In the genomic region with DNA sequence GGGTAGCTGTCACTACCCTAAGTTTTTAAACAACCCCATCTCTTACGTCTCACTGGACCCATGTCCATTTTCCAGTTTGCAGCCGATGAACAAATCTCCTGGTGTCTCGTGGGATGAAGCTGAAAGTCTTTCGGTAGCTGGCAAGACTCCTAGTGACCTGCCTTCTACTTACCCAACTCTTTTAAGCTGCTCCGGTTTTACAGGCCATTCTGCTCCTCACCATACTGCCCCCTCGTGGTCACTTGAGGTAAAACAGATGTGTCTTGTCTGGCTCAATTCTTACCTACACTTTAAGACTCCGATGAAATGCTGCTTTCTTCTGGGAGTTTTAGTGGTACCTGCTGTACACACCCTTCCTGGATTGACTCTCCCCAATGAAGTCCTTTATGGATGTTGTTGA, we compare ENCODE assay signal across 9 mouse cellular contexts. TPM values are rescaled to one million over a fixed set of nuclear protein-coding genes. Genes with fewer than 3 reads are reported as not detected.
A peak's percentile ranks its signal among the peaks of the same experiment; 100 is the strongest.
DNase-seq lines count a peak whose midpoint lies in the region; ATAC-seq and TF ChIP-seq lines count a peak whose summit lies in the region.
"Had no signal": no experiment of that assay in that cellular context is flagged by ENCODE, and none has a peak within 500 bp of the region (broad histone marks: within the 10 kb centered on the region; RNA-seq: fewer than 3 reads in every experiment).

No protein-coding gene starts in this region.

- no peaks in the 10 kb centered on the region for H3K36me3 ChIP-seq in heart, postnatal 0 days (replicated peaks; ENCODE audit: control insufficient read depth, insufficient read depth, low read length)
- no peaks in the 10 kb centered on the region for H3K36me3 ChIP-seq in heart, embryonic 11.5 days (ENCODE audit: control insufficient read depth, insufficient read depth, low read length)
- H3K36me3 ChIP-seq in midbrain, postnatal 0 days (ENCODE audit: insufficient read depth, low read length): no peaks in the 10 kb centered on the region
- H3K36me3 ChIP-seq: midbrain, embryonic 12.5 days had no signal

- ATAC-seq in heart, postnatal 0 days (ENCODE audit: insufficient read depth, low read depth): no peak
- ATAC-seq in heart, embryonic 11.5 days (replicated peaks; ENCODE audit: insufficient number of reproducible peaks, low FRiP score, low TSS enrichment): no peak
- no peak for ATAC-seq in midbrain, postnatal 0 days (ENCODE audit: low FRiP score)

- 26% methylated on average over 7 of the region's 7 CpGs for WGBS in heart, postnatal 0 days
- 33% methylated on average over 7 of the region's 7 CpGs for WGBS in heart, embryonic 11.5 days (ENCODE audit: insufficient replicate concordance)
- whole genome bisulfite sequencing in midbrain, postnatal 0 days: 27% methylated on average over 7 of the region's 7 CpGs

- H3K4me1 ChIP-seq in heart, postnatal 0 days (ENCODE audit: control insufficient read depth, insufficient read depth): no peaks in the 10 kb centered on the region
- H3K4me1 ChIP-seq in heart, embryonic 11.5 days (ENCODE audit: control insufficient read depth, insufficient read depth, low read length): no peaks in the 10 kb centered on the region
- no peaks in the 10 kb centered on the region for H3K4me1 ChIP-seq in midbrain, postnatal 0 days (ENCODE audit: insufficient read depth, low read length)
- H3K4me1 ChIP-seq: midbrain, embryonic 12.5 days had no signal

- H3K9me3 ChIP-seq in heart, postnatal 0 days (replicated peaks; ENCODE audit: control insufficient read depth, low read length): no peaks in the 10 kb centered on the region
- H3K9me3 ChIP-seq in heart, embryonic 11.5 days (replicated peaks; ENCODE audit: control insufficient read depth, low read length): no peaks in the 10 kb centered on the region
- H3K9me3 ChIP-seq in midbrain, postnatal 0 days (ENCODE audit: low read length): no peaks in the 10 kb centered on the region
- H3K9me3 ChIP-seq: midbrain, embryonic 12.5 days had no signal

- no peak for TF ChIP-seq EP300 in heart, postnatal 0 days (IDR thresholded peaks at IDR 0.05; ENCODE audit: low read depth)

- H3K27ac ChIP-seq in heart, postnatal 0 days (ENCODE audit: low read depth): no peak overlapping the region
- no peak overlapping the region for H3K27ac ChIP-seq in heart, embryonic 11.5 days (ENCODE audit: low read depth, low read length)
- no peak overlapping the region for H3K27ac ChIP-seq in midbrain, postnatal 0 days (ENCODE audit: low read depth, low read length)
- H3K27ac ChIP-seq: midbrain, embryonic 12.5 days had no signal

- H3K27me3 ChIP-seq in heart, postnatal 0 days (ENCODE audit: control insufficient read depth, insufficient read depth, low read length): no peaks in the 10 kb centered on the region
- H3K27me3 ChIP-seq in heart, embryonic 11.5 days (ENCODE audit: control insufficient read depth, insufficient read depth, low read length): no peaks in the 10 kb centered on the region
- no peaks in the 10 kb centered on the region for H3K27me3 ChIP-seq in midbrain, postnatal 0 days (ENCODE audit: insufficient read depth, low read length)
- H3K27me3 ChIP-seq: midbrain, embryonic 12.5 days had no signal

- no peak overlapping the region for H3K4me3 ChIP-seq in heart, postnatal 0 days (ENCODE audit: low read depth, low read length)
- H3K4me3 ChIP-seq in heart, embryonic 11.5 days (ENCODE audit: low read depth, low read length): no peak overlapping the region
- H3K4me3 ChIP-seq in midbrain, postnatal 0 days (ENCODE audit: low read depth, low read length): no peak overlapping the region
- H3K4me3 ChIP-seq: midbrain, embryonic 12.5 days had no signal

- no peak overlapping the region for H3K4me2 ChIP-seq in heart, postnatal 0 days (ENCODE audit: low read depth, low read length)
- no peak overlapping the region for H3K4me2 ChIP-seq in heart, embryonic 11.5 days
- H3K4me2 ChIP-seq in midbrain, postnatal 0 days (ENCODE audit: low read depth, low read length, poor library complexity, severe bottlenecking): no peak overlapping the region
- H3K4me2 ChIP-seq: midbrain, embryonic 12.5 days had no signal

- peak; percentile 71 for TF ChIP-seq CTCF in heart, postnatal 0 days (IDR thresholded peaks at IDR 0.05; ENCODE audit: low read depth)
- peak; percentile 79 for TF ChIP-seq CTCF in midbrain, postnatal 0 days (IDR thresholded peaks at IDR 0.05)

- H3K9ac ChIP-seq in heart, postnatal 0 days (replicated peaks; ENCODE audit: low read depth, low read length): no peak overlapping the region
- H3K9ac ChIP-seq in heart, embryonic 11.5 days (ENCODE audit: low read depth, low read length): no peak overlapping the region
- H3K9ac ChIP-seq in midbrain, postnatal 0 days (replicated peaks; ENCODE audit: low read length, poor library complexity, severe bottlenecking): no peak overlapping the region
- H3K9ac ChIP-seq: midbrain, embryonic 12.5 days had no signal

- DNase-seq in heart, postnatal 0 days (ENCODE audit: low spot score): peak; percentile 41
- peak; percentile 42 for DNase-seq in MN1 (ENCODE audit: low spot score)
- DNase-seq in cerebellum, adult 18-20 months: peak; percentile 64 to 73
- DNase-seq in frontal cortex, postnatal 36 days (ENCODE audit: low spot score in 2 of 2): peak; percentile 59 to 63
- peak; percentile 44 to 78 for DNase-seq in layer of hippocampus, postnatal 25 days (ENCODE audit: extremely low spot score in 1 of 2, low spot score in 1 of 2)
- peak; percentile 44 for DNase-seq in midbrain, postnatal 0 days (ENCODE audit: low spot score)
- DNase-seq in testis, postnatal 10 days (ENCODE audit: low spot score): peak; percentile 86

RNA-seq across cellular contexts. Expression of a gene that starts 18.2 kb away (rescaled TPM):
- total RNA-seq in heart, postnatal 0 days (2014; rRNA removed; ENCODE audit: low replicate concordance): 26.1 and 34.3 TPM in 2 replicates
- 5.6 and 5.7 TPM in 2 replicates for polyA plus RNA-seq in heart, postnatal 0 days (2015; fragmentation: Nextera tagmentation; extraction: Ambion mirVana)
- 10.1 and 10.5 TPM in 2 replicates for polyA plus RNA-seq in heart, embryonic 11.5 days (2014; fragmentation: Nextera tagmentation; extraction: Ambion mirVana)
- 10 to 100 TPM; 31.5 to 38.1 TPM for total RNA-seq in layer of hippocampus, postnatal 25 days (2021)
- 42.2 and 50.9 TPM in 2 replicates for total RNA-seq in midbrain, postnatal 0 days (2014; rRNA removed)
- 8.8 and 9.0 TPM in 2 replicates for polyA plus RNA-seq in midbrain, postnatal 0 days (2015; fragmentation: Nextera tagmentation; extraction: Ambion mirVana)
